Mouse (Mus musculus) macrophage (primary cell): Measurements from ENCODE around the gene Ulk4. TPM values are rescaled to one million over a fixed set of nuclear protein-coding genes. Genes with fewer than 3 reads are reported as not detected.

Experiments used
- H3K27ac ChIP-seq: fragments of 350-480 bp; formaldehyde crosslinking; 2 replicates; pipeline ENCODE4 v1.9.0; 2021
- H3K36me3 ChIP-seq: fragments of 350-480 bp; formaldehyde crosslinking; 2 replicates; pipeline ENCODE4 v1.9.0; 2021; ENCODE audit errors: inconsistent target
- H3K4me3 ChIP-seq: fragments of 350-480 bp; formaldehyde crosslinking; 2 replicates; pipeline ENCODE4 v1.9.0; 2021; ENCODE audit errors: inconsistent target
- H3K79me2 ChIP-seq: fragments of 350-480 bp; formaldehyde crosslinking; 2 replicates; pipeline ENCODE4 v1.9.0; 2021; ENCODE audit errors: inconsistent target
- WGBS: methylation state at CpG from one replicate; pipeline ENCODE4 v1.1.7; 2026; ENCODE audit warnings: inconsistent platforms; ENCODE audit not compliant: missing documents; 5-methylcytosine and 5-hydroxymethylcytosine counted together
- polyA plus RNA-seq: library from polyadenylated mRNA; stranded (reverse); fragments of 250-400 nt; gene quantifications from 3 replicates; pipeline ENCODE4 v1.2.4, GENCODE M21; 2018; ENCODE audit warnings: inconsistent platforms

The Ulk4 gene
- polyA plus RNA-seq, 1 experiment from 2014 or later, result 2.2 TPM

DNA sequence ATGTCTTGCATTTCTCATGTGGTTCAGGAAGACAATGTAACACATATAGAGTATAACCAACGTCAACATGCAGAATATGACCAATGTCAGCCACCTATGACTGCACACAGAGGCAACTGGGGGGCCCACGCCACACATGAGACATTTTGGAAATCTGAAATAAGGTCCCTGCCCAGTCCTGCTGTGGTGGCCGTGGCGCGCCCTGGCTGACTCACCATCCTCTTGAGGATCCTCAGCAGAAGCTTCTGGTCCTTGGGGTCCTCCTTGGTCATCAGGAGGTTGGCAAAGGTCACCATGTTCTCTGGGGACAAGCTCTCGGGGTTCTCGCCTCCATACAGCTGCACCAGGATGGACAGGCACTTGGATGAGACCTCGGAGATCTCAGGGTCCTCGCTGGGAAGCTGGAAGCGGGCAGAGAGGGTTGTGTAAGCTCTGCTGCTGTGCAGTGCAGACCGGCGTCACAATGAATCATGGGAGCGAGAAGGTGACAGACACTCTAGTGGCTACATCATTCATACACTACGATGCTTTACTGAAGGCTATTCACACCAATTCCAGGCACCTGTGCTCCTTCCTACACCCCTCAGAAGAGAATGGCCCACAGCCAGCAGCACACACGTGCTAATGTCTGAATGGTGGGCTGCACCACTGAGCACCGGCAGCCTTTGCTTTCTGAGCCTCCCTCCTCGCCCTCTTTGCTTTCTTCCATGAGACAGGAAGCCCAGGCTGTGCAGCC lies 232.4 kb downstream of the Ulk4 start:
- no peak overlapping the region for H3K4me3 ChIP-seq
- H3K79me2 ChIP-seq, result no peaks in the 10 kb centered on the region
- 90% methylated on average over 17 of the region's 17 CpGs for WGBS
- H3K36me3 ChIP-seq, result no peaks in the 10 kb centered on the region
- no peak overlapping the region for H3K27ac ChIP-seq

DNA sequence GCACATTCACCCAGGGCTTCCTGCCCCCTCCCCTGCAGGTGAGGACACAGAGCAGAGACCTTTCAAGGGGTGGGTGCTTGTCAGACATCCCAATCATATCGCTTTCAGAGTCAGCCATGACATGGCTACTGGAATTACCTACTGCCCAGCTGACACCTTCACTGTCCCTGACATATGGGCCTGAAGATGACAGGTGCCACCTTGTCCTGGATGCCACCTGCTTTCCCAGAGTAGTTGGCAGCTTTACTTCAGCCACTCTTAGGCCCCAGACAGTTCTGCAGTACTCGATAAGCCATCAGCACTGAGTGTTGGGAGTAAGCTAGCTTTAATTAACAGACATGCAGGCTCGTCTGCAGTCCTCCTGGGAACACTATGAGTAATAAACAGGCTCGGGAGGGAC lies 234.0 kb downstream of the Ulk4 start:
- H3K27ac ChIP-seq, result no peak overlapping the region
- no peaks in the 10 kb centered on the region for H3K36me3 ChIP-seq
- H3K4me3 ChIP-seq, result no peak overlapping the region
- H3K79me2 ChIP-seq, result no peaks in the 10 kb centered on the region
- 85% methylated on average over 4 of the region's 4 CpGs for WGBS

DNA sequence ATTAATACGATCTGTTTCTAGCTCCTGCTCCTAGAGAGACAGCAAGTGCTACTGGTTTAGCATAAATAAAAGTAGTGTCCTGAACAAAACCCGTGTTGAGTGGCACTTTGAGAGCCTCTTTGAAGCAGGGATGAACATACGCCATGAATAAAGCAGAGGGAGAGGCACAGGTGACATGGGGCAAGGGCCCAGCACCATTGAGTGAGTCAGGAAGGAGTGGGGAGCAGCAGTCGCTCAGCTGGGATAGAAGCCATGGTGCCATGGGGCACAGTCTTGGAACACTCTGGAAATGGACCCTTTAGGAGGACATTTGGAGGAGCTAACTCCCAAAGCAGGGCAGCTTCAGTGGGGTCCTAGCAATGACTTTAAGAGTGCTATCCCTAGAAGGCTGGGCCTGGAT lies 238.6 kb downstream of the Ulk4 start:
- H3K27ac ChIP-seq, result no peak overlapping the region
- no peak overlapping the region for H3K4me3 ChIP-seq
- no peaks in the 10 kb centered on the region for H3K36me3 ChIP-seq
- WGBS, result 92% methylated on average over 4 of the region's 4 CpGs
- H3K79me2 ChIP-seq, result no peaks in the 10 kb centered on the region

DNA sequence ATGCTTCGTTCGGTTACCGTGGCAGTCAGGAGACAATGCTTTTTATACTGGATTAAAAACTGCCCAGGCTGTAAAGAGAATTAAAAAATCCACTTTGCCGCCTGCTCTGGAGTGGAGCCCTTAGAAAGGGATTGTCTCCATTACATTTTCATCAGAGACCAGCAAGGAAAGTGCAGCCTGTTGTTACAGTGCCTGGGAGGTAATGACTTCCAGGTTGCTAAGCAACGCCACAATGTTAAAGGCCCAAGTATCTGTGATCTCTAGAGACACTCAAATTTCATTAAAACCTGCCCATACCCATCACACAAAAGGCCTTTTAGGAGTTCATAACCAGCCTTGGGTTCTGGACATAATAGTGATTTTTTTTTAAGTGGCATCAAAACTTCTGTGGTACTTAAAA lies 239.0 kb downstream of the Ulk4 start:
- no peak overlapping the region for H3K4me3 ChIP-seq
- WGBS, result 88% methylated on average over 5 of the region's 5 CpGs
- no peaks in the 10 kb centered on the region for H3K36me3 ChIP-seq
- H3K27ac ChIP-seq, result no peak overlapping the region
- H3K79me2 ChIP-seq, result no peaks in the 10 kb centered on the region

DNA sequence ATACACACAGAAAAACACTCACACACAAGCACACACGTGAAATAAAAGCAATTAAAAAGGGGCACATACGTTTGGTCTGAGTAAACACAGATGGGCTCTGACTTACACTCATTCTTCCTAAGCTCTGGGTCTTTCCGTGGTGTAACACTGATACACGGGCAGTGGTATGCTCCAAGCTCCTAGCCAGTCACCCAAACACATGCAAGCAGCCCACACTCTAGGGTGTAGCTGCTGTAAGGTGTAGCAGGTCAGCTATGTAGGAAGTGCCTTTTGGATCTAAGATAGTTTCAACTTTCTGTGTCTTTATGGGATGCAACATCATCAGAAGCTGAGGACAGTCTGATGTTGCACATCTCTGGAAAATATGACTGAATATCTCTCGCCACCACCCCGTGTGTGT lies 241.7 kb downstream of the Ulk4 start:
- 93% methylated on average over 6 of the region's 6 CpGs for WGBS
- Histone ChIP-seq H3K36me3 (no peaks in the 10 kb centered on the region), H3K27ac (no peak overlapping the region), H3K4me3 (no peak overlapping the region), H3K79me2 (no peaks in the 10 kb centered on the region)

DNA sequence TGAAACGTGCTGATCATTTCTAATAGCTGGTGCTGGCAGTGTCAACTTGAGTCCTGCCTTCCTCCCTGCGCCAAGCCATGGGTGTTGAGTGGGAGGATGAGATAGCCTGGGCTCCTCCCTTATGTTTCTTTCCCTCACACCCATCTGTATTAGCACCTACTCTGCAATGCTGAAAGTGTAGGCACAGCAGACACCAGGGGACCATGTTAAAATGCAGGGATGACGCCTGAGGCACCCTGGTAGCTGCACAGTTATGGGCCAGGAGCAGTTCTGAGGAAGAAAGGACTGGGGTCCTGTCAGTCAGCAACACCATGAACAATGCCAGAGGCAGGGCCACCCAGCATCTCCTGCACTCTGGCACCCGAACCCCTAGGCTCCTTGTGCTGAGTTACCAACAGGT lies 243.4 kb downstream of the Ulk4 start:
- no peak overlapping the region for H3K4me3 ChIP-seq
- no peaks in the 10 kb centered on the region for H3K79me2 ChIP-seq
- WGBS, result 93% methylated on average over 4 of the region's 4 CpGs
- H3K36me3 ChIP-seq, result no peaks in the 10 kb centered on the region
- H3K27ac ChIP-seq, result no peak overlapping the region

DNA sequence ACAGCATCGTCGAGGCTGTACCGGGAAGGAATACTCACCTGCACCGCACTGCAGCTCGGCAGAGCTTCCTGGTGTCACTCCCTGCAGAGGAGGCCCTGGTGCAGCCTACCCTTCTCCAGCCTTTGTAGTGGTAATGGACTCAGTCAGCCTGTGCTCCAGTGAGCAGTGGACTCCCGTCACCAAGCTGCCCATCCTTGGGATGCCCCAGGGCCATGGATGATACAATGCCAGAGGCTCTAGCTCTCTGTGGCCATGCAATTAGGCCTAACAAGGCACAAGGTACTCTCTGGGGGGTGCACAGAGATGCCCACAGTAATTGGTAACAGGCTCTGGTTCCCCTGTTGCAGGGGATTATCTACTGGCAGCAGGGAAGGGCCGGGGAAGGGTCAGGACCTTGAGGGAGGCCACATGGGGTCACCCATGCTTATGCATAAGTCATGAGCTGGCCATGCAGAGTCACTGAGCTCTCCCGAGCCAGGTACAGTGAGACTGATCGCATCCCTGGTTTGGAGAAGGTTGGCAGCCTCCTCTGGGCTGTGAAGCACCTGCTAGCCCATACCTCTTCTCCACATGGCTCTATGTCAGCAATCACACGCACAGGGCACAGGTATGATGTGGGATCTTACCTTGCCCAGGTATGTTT lies 244.6 kb downstream of the Ulk4 start:
- Histone ChIP-seq H3K79me2 (no peaks in the 10 kb centered on the region), H3K4me3 (no peak overlapping the region), H3K36me3 (no peaks in the 10 kb centered on the region), H3K27ac (no peak overlapping the region)
- 86% methylated on average over 10 of the region's 10 CpGs for WGBS

DNA sequence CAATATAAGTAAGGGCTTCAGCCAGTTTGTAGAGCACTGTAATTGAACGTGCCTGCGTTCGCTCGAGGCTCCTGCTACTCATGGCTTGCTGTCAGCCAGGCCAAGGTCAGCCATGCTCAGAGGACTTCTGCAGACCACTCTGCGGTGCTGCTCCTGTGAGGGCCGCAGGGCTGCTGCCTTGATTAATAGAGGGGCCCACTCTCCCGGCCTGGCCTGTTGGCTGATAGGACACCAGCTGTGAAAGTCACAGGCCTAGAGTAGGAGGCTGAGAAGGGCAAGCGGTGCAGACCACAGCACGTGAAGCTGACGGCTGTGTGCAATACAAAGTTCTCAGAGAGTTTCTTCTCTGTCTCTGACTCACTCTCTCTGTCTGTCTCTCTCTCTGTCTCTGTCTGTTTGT lies 246.0 kb downstream of the Ulk4 start:
- WGBS, result 88% methylated on average over 10 of the region's 10 CpGs
- Histone ChIP-seq H3K79me2 (no peaks in the 10 kb centered on the region), H3K27ac (no peak overlapping the region), H3K36me3 (no peaks in the 10 kb centered on the region), H3K4me3 (no peak overlapping the region)

DNA sequence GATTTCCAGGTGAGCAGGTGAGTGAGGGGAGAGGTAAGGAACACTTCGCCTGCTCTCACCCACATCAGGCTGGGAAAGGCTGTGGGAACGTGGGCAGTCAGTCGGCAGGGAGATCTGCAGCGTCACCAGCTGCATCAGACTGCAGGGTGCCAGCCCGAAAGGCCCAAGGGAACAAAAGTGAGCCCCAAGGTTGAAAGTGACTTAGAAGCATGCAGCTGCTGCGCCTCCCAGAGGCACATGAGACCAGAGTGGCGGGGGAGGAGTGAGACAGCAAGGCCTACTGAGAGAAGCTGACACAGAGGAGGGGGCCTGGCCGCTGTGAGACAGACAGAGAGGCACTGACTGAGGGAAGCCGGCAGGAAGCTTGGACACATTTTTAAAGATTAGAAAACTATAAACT lies 247.2 kb downstream of the Ulk4 start:
- no peaks in the 10 kb centered on the region for H3K79me2 ChIP-seq
- no peaks in the 10 kb centered on the region for H3K36me3 ChIP-seq
- no peak overlapping the region for H3K4me3 ChIP-seq
- 88% methylated on average over 8 of the region's 9 CpGs for WGBS
- H3K27ac ChIP-seq, result no peak overlapping the region

DNA sequence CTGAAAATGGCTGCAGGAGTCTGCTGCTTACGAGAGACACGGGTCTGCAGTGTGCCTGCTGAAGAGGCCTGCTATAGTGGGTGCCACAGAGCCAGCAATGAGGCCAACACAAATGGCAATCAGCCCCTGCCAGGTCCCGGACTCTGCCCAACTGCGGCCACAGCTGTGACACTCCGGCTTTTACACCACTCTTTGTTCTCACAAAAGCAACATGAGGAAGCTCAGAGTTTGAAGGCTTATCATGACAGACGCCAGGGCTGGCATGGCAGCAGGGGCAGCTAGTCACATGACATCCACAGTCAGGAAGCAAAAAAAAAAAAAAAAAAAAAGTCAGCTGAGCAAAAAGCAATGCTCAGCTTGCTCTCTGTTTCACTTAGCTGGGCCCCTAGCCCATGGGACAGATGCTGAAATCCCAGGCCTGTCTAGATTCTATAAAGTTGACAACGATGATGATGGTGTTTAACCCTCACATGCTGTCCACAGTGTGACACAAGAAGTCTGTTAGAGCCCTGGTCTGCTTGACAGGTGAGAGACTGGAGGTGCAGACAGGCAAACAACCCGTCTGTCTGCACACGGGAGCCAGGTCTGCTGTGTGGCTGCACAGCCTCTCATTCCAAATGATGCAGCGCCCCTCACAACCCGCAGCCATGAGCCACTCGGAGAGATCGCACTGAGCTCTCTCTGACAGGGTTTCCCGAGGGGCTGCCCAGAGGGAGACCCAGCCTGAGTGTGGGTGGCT lies 253.3 kb downstream of the Ulk4 start:
- H3K79me2 ChIP-seq, result no peaks in the 10 kb centered on the region
- no peaks in the 10 kb centered on the region for H3K36me3 ChIP-seq
- no peak overlapping the region for H3K4me3 ChIP-seq
- WGBS, result 84% methylated on average over 14 of the region's 14 CpGs
- no peak overlapping the region for H3K27ac ChIP-seq

DNA sequence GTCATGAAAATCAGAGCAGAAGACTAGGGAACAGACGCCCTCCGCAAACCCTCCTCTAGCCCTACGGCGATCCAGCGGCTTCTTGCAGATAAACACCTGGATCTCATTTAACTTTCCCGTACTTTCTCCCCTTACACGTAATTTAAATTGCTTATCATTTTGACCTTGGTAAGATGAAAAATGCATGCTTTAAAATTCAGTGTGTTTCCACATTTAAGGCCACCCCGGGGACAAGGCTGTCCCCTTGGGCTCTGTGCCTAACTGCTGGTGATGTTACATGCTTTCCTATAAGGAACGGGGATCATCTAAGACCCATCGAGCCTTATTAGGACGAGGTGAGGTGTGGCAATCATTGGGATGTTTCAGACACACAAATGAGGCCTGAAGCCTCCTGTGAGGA lies 256.6 kb downstream of the Ulk4 start:
- Histone ChIP-seq H3K79me2 (no peaks in the 10 kb centered on the region), H3K4me3 (no peak overlapping the region), H3K27ac (no peak overlapping the region), H3K36me3 (no peaks in the 10 kb centered on the region)
- WGBS, result 98% methylated on average over 11 of the region's 11 CpGs

DNA sequence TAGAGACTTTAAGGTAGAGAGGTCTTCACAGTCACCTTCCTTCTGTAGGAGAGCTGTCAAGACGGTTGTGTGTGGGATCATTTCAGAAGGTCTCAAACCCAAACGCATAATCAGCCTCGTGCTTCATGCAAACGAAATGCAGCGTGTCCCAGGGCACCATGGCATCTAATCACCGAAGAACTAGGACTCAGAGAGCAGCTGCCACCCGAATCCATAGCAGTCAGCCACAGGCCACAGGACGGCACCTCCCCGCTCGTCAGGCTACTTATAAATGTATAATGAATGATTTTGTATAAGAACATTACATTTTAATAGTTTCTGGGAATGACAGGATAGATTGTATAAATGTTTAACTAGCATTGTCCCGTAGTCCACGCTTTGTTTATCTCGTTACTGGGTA lies 257.1 kb downstream of the Ulk4 start:
- no peaks in the 10 kb centered on the region for H3K36me3 ChIP-seq
- H3K79me2 ChIP-seq, result no peaks in the 10 kb centered on the region
- 92% methylated on average over 13 of the region's 13 CpGs for WGBS
- H3K27ac ChIP-seq, result no peak overlapping the region
- H3K4me3 ChIP-seq, result no peak overlapping the region

DNA sequence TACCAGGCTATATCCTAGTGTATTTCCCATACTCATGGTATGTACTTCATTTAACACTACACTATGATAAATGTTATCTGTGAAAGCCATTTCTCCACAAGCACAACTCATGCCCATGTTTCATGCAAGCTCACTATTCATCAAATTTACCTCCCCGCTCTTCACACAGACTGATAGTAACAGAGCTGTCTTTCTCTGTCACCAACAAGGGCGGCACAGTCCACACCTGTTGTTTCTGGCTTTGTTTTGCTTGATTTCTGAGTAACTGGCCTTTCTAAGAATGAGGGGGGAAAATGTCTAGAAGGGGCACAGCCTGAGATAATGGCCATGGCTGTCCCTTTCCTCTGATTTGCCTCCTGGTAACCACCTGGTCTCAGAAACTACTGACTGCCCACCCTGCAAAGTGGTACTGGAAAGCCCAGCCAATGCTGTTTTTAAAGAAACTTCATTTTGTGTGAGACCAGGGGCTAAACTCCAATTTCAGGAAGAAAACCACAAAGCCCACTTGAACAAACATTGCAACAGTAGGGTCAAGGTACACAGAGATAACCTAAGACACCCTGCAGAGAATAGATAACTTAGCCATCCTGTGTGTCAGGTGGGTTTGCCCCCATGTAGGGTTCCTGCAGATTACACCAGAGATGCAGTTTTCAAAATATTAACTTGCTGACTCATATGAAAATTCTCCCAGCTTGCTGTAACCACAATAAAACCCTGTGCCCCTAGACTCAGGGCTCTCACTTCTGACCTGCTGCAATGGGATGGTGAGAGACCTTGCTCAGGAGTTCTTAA lies 258.3 kb downstream of the Ulk4 start:
- WGBS, result 93% methylated on average over 2 of the region's 2 CpGs
- no peaks in the 10 kb centered on the region for H3K79me2 ChIP-seq
- no peak overlapping the region for H3K4me3 ChIP-seq
- H3K36me3 ChIP-seq, result no peaks in the 10 kb centered on the region
- no peak overlapping the region for H3K27ac ChIP-seq

DNA sequence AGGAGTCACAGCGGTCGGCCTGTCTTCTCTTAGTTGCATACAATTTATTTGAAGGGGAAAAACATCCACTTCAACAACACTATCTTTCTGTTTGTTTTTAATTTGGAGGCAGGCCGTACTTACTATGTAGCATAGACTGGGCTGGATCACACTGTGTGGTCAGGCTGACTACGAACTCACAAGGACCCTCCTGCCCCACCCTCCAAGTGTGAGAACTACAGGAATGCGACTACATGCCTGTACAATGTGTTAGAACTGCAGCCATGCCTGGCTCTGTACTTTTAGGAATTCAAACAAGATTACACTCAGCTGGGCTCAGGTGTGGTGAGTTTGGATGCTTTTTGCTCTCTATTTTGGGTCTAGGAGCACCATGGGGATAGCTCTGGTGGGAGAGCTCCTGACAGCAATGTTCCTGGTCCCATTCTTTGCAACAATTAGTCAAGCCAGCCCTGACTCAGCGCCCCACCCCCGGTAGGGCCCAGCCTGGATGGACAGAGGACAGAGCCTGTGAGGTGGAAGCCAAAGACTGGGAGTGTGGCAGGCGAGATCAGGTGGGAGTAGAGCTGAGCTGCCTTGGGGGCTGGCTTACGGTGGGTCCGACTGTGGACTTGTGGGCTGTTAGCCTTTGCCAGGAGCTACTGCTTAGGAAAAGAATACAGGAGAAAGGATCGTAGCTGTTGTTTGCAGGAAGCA lies 261.0 kb downstream of the Ulk4 start:
- WGBS, result 88% methylated on average over 10 of the region's 11 CpGs
- H3K36me3 ChIP-seq, result no peaks in the 10 kb centered on the region
- H3K4me3 ChIP-seq, result no peak overlapping the region
- H3K27ac ChIP-seq, result no peak overlapping the region
- H3K79me2 ChIP-seq, result no peaks in the 10 kb centered on the region
